Mouse (Mus musculus) gastrocnemius, postnatal 25 days (tissue): ENCODE results near the gene Zbtb38. TPM values are rescaled to one million over a fixed set of nuclear protein-coding genes. Genes with fewer than 3 reads are reported as not detected.
A peak's percentile ranks its signal among the peaks of the same experiment; 100 is the strongest.

Experiments
- DNase-seq: peaks from one replicate; pipeline ENCODE4 v3.0.0; 2022
- long read RNA-seq, 2 experiments: library from polyadenylated mRNA; stranded (forward); transcript quantifications; one replicate each; pipeline ENCODE4 v2.0.0; 2021
- total RNA-seq, 2 experiments: library from RNA; stranded (reverse); gene quantifications; 1 replicate in 1 of 2; 2 replicates in 1 of 2; pipeline ENCODE4 v1.2.3; 2021

Gene Zbtb38
- 10 to 100 TPM; 19.3 to 19.8 TPM for total RNA-seq
- long read RNA-seq, experiment 1, full-length matches to known transcripts, result 2 of 3 reads
- long read RNA-seq, experiment 1, partial matches to known transcripts, result 0 of 3 reads
- long read RNA-seq, experiment 1, other reads (novel, unspliced or antisense), result 1 of 3 reads
- long read RNA-seq, experiment 2, partial matches to known transcripts, result 0 of 4 reads
- long read RNA-seq, experiment 2, other reads (novel, unspliced or antisense), result 3 of 4 reads

- DNase-seq, result peak; percentile 82
Measured at GRCm38 (mm10) chr9:96752603-96753114, at the start of gene Zbtb38. Zbtb38 (minus strand) TSS chr9:96752831.

GRCm38 (mm10) chr9:96800131-96800825, 47.6 kb upstream of the Zbtb38 start:
- DNase-seq, result no peak

- DNase-seq, result no peak
Measured at GRCm38 (mm10) chr9:96797311-96797710, 44.7 kb upstream of the Zbtb38 start.

- no peak for DNase-seq
Measured at GRCm38 (mm10) chr9:96795399-96795928, 42.8 kb upstream of the Zbtb38 start.

GRCm38 (mm10) chr9:96794601-96795000, 42.0 kb upstream of the Zbtb38 start:
- DNase-seq, result no peak

GRCm38 (mm10) chr9:96792543-96792942, 39.9 kb upstream of the Zbtb38 start:
- DNase-seq, result no peak

GRCm38 (mm10) chr9:96790389-96791007, 37.9 kb upstream of the Zbtb38 start:
- DNase-seq, result no peak

- DNase-seq, result no peak
Measured at GRCm38 (mm10) chr9:96789906-96790305, 37.3 kb upstream of the Zbtb38 start.

GRCm38 (mm10) chr9:96787797-96788196, 35.2 kb upstream of the Zbtb38 start:
- no peak for DNase-seq

- no peak for DNase-seq
Measured at GRCm38 (mm10) chr9:96785871-96786342, 33.3 kb upstream of the Zbtb38 start.

- DNase-seq, result no peak
Measured at GRCm38 (mm10) chr9:96785187-96785586, 32.6 kb upstream of the Zbtb38 start.

GRCm38 (mm10) chr9:96783667-96784066, 31.0 kb upstream of the Zbtb38 start:
- no peak for DNase-seq

GRCm38 (mm10) chr9:96783258-96783657, 30.6 kb upstream of the Zbtb38 start:
- no peak for DNase-seq

GRCm38 (mm10) chr9:96782062-96782461, 29.4 kb upstream of the Zbtb38 start:
- DNase-seq, result no peak

GRCm38 (mm10) chr9:96773146-96773545, 20.5 kb upstream of the Zbtb38 start:
- no peak for DNase-seq

- no peak for DNase-seq
Measured at GRCm38 (mm10) chr9:96770443-96770842, 17.8 kb upstream of the Zbtb38 start.

- no peak for DNase-seq
Measured at GRCm38 (mm10) chr9:96769651-96770050, 17.0 kb upstream of the Zbtb38 start.

GRCm38 (mm10) chr9:96767874-96768273, 15.2 kb upstream of the Zbtb38 start:
- DNase-seq, result no peak

GRCm38 (mm10) chr9:96766078-96766477, 13.4 kb upstream of the Zbtb38 start:
- DNase-seq, result no peak

- no peak for DNase-seq
Measured at GRCm38 (mm10) chr9:96765410-96765809, 12.8 kb upstream of the Zbtb38 start.

GRCm38 (mm10) chr9:96763847-96764631, 11.4 kb upstream of the Zbtb38 start:
- DNase-seq, result no peak

GRCm38 (mm10) chr9:96763025-96763424, 10.4 kb upstream of the Zbtb38 start:
- no peak for DNase-seq
